Mouse (Mus musculus) right cerebral cortex, postnatal 10 days (tissue): ENCODE results near the gene Taf8.

Experiments used
- DNase-seq, 2 experiments: peaks; one replicate each; pipeline ENCODE4 v3.0.0; 2021; ENCODE audit warnings: low spot score in 2 of 2

Taf8 gene

DNA sequence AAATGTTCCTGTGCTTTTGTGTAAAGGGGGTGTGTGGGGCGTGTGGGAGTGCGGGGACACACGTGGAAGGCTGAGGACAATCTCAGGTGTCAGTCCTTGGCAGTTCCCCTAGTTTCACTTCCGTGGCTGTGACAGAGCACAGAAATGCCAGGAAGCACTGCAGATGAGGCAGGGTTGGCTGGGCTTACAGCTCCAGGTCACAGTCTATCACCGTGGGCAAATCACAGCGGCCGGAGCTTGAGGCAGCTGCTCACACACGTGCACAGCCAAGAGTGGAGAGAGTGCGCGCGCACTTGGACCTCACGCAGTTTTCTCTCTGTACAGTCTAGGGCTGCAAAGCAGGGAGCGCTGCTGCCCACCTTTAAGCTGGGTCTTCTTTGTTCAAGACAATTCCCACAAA, 43.8 kb downstream of the Taf8 start:
- DNase-seq, result no peak

- DNase-seq, result peak; percentile 50 to 58
Observed at GRCm38 (mm10) chr17:47454675-47455074, 47.4 kb downstream of the Taf8 start.

DNA sequence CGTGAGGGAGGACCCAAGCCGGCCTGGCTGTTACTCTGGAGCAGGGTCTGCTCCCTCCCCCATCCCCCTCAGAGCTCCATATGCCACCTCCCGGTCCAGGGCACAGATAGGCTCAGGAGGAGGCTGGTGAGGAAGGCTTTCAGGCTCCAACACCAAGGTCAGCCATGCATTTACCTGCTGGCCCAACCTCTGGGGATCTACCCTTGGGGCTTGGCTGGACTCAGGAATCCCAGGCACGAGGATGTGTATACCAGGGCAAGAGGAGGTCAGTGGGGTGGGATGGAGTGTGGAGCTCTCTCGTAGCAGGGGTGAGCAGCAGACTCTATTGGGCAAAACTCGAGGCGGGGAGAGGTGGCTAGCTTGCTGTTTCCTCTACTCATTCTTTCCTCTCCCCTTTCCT, 49.2 kb downstream of the Taf8 start:
- DNase-seq, result no peak

- no peak for DNase-seq
Observed at GRCm38 (mm10) chr17:47450880-47451565, 51.1 kb downstream of the Taf8 start.

DNA sequence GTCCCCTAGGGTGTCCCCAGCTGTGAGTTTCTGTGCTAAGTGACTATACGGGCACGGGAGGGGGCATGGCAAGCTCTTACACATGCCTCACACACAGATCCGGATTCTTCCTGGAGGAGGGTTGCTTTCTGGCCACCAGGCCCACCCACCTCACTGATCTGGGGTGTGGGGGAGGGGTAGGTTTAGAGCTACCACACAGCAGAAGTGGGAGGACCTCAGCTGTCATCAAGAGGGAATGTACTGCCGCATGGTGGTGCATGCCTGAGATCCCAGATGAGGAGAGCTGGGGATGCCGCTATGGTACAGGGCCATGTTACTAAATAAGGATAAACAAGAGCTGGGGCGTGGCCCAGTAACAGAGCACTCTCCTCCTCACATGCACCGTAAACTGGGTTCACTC, 51.9 kb downstream of the Taf8 start:
- DNase-seq, result no peak

DNA sequence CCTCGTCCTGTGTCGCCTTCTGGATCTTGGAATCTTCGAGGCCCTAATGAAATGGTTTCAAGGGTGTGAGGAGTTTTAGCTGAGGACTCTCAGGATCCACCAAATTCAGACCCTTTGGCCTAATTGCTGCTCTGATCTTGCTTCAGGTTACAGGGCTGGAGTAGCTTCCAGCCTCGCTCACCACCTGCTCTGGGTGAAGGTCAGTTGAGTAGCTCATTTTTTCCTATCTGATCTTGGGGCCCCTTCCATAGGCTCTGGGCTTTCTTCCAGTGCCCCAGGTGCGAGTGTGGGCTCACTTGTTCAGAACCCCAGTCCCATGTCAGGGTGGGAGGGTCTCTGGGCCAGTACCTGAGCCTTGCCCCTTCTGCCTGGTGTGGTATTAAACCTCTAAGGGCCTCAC, 52.7 kb downstream of the Taf8 start:
- DNase-seq, result no peak

GRCm38 (mm10) chr17:47448523-47449372, 53.3 kb downstream of the Taf8 start:
- DNase-seq, result no peak

DNA sequence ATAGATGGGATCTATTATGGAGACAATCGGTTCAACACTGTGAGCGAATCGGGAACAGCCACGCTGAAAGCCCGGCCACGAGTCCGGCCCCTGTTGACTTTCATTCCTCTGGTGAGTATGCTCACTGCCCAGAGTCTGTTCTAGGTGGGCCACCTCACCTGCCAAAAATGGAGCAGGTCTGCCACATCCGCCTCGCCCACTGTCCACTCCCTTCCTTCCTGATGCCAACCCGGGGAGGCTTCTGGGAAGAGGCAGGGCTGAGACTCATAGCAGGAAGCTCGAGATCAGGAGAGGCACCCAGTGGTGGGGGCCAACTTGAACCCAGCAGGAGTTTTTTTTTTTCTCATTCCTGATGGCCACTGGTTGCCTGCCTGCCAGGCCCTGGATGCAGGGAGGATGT, 55.5 kb downstream of the Taf8 start:
- DNase-seq, result no peak

DNA sequence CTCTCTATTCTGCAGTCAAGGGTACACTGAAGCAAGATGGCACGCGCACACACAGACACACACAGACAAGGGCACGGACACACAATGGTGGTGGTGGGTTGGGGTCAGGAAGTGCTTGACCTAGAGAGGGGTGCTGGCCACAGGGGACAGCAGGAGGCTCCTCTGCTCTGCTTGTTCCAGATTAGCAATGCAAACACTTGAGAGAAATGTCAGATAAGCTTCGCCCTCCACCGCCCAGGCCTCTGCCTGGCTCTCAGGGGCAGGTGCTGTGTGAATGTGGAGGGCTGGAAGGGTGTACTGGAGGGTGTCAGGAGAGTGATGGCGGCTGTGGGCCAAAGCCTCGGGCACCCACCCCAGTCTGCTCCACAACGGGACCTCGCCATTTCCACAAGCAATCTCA, 56.1 kb downstream of the Taf8 start:
- no peak for DNase-seq

DNA sequence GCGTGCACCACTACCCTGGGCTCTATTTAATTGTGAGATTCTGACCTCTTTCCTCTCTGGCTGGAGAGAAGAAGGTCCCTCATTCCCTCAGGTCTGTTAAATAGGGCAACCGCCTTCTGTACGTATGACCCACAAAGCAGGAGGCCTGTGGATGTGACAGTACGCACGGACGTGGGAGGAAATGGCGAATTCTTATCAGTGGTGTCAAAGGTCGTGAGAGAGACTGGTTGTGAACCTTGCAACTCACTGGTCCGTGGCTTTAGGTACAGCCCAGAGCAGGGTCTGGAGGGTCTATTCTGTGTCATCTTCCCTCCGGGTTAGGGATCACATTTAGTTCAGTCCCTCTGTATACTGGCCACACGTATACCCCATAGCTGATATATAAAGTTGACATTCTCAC, 56.6 kb downstream of the Taf8 start:
- no peak for DNase-seq

- DNase-seq, result no peak
Observed at GRCm38 (mm10) chr17:47444113-47444512, 58.0 kb downstream of the Taf8 start.

DNA sequence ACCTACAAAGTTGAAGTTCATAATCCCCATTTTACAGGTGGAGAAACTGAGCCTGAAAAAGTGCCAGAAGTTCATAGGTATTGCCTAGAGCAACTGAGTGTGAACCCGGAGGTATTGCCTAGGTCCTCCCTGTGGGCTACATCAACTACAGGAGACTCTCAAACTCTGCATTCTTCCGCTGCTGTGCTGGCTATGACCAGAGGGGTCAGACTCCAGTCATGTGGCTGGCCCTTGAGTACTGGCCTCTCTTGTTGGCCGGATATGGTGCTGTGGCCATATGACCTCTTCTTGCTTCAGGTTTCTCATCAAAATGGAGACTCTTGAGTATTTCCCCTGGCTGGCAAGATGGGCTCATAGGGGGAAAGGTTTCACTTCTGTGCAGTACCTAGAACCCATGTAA, 59.8 kb downstream of the Taf8 start:
- DNase-seq, result no peak

DNA sequence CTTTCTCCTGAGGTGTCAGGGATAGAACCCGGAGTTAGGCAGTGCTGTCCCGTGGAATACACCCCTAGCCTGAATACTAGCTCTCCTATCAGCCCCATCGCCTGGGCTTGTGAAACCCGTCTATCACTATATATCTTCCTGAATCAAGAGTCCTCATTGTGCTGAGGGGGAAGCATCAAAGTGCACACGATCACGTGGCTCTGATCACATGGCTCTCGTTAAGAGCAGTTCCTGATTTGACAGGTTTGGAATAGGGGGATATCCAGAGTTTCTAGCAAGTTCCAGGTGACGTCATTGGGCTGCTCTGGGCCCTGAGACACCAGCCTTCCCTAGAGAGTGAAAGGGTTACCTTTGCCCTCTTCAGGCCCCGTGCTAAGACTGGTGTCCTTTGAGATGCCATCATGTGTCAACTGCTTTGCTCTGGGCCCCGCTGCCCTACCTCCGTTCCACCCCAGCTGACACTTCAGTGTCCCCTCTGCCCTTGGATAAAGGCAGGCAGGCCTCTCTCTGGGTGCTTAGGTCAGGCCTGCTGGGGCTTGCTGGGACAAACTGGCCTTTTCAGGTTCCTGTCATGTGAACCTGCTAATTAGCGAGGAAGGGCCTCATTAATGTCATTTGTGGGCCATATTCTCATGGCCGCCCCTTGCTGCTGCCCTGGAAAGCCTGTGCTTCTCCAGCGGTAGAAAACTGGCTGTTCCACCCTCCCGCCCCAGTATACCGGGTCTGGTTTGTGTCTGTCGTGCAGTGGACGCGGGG, 60.6 kb downstream of the Taf8 start:
- DNase-seq, result no peak

- no peak for DNase-seq
Observed at GRCm38 (mm10) chr17:47440359-47440890, 61.7 kb downstream of the Taf8 start.

GRCm38 (mm10) chr17:47439396-47440028, 62.6 kb downstream of the Taf8 start:
- DNase-seq, result no peak

DNA sequence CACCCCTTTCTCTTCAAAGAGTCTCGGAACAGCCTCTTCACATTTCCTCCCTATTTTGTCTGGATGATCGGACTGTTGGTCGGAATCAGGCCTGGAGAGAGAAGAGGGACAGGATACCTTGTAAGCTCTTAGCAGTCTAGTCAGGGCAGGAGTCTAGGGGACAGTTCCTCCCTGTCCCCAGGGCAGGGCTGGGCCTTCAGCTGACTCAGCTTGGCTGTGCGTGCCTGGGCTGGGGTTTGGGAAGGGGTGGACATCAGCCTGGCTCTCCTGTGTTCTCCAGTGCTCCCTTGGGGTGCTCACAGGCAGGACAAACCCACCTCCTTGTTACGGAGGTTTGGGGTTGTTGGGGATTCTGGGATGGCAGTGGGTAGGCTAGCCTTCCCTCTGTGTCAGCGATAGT, 63.5 kb downstream of the Taf8 start:
- DNase-seq, result no peak

GRCm38 (mm10) chr17:47436907-47437547, 65.1 kb downstream of the Taf8 start, which contains the start of gene 1700001C19Rik:
1700001C19Rik (minus strand) TSS chr17:47437376.
- DNase-seq, result no peak

GRCm38 (mm10) chr17:47436156-47436906, 65.8 kb downstream of the Taf8 start, which contains the start of gene AI661453:
AI661453 (plus strand) TSS chr17:47436615.
- DNase-seq, result no peak
